Mouse (Mus musculus): ENCODE data around the gene Agl. TPM values are rescaled to one million over a fixed set of nuclear protein-coding genes. Genes with fewer than 3 reads are reported as not detected.

The Agl gene
- 13.8 and 16.9 TPM in 2 replicates for polyA plus RNA-seq (2015; fragmentation: Nextera tagmentation; extraction: Ambion mirVana)

DNA sequence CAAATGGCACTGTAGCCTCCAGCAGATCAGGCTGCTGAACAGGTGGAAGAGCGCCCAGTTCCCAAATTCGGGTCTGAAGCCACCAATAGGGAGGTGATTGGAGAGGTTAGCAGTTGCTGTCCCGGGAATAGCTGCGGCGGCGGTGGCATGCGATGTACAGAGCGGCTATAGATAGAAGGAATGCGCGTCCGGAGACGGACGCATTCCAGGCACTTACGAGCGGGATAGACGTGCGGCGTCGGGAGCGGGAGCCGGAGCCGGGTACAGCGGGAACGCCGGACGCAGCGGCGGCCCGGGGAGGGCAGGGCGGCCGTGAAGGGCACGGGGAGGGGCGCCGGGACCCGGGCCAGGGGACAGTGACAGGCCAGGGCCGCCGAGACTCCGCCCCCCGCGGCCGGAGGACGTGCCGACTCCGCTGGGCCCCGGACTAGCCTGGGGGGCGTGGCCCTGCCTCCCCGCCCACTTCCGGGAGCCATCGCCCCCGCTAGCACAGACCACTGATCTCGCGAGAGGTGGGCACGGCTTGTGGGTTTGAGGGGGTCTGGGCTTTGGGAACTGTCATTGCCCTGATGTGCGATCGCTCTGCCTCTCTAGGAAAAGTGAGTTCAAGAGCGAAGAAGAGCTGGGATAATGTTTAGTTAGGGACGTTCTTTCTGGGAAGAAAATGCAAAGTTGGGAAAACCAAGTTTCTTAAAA, at the start of gene Agl:
Agl (minus strand) TSS at position 356 of the 696 bp plus-strand sequence.
- WGBS = 0% methylated on average over 42 of the region's 57 CpGs
- Histone ChIP-seq H3K27me3 (replicated peaks; ENCODE audit: control insufficient read depth, insufficient read depth, low read length) (no peaks in the 10 kb centered on the region), H3K36me3 (ENCODE audit: control insufficient read depth, insufficient read depth, low read length) (no peaks in the 10 kb centered on the region), H3K4me3 (ENCODE audit: low read length) (peak within 1 kb of the TSS; percentile 78), H3K9ac (ENCODE audit: low read depth, low read length) (peak within 1 kb of the TSS; percentile 83), H3K27ac (ENCODE audit: low read depth, low read length) (peak within 1 kb of the TSS; percentile 94), H3K9me3 (ENCODE audit: control insufficient read depth, low read length) (no peaks in the 10 kb centered on the region), H3K4me2 (ENCODE audit: low read length) (peak within 1 kb of the TSS; percentile 86), H3K4me1 (ENCODE audit: control insufficient read depth, insufficient read depth, low read depth, low read length) (peaks cover 14% of the 10 kb centered on the region)
- peak; percentile 100 for ATAC-seq

DNA sequence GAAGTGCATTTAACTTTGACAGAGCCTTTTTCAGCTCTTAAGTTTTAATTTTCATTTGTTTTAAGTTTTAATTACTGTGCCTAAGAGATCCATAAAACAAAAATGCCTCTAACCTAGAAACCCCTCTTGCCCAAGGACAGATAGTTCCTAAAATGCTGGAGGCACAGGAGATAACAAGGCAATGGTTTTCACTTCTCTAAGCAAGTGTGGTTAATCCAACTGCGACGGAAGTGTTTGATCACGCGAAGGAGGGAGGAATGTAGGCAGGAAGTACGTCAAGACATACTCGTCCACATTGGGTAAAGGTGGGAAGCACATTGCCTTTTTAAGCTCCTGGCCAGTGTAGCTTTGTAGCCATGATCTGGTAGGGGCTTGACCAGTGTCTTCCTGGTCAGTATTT, 49.6 kb upstream of the Agl start:
- ATAC-seq = no peak
- 88% methylated on average over 6 of the region's 6 CpGs for WGBS

GRCm38 (mm10) chr3:116852421-116852820, 44.5 kb upstream of the Agl start:
- no peaks in the 10 kb centered on the region for H3K36me3 ChIP-seq (ENCODE audit: control insufficient read depth, insufficient read depth, low read length)
- H3K4me3 ChIP-seq (ENCODE audit: low read length) = no peak overlapping the region
- no peaks in the 10 kb centered on the region for H3K27me3 ChIP-seq (replicated peaks; ENCODE audit: control insufficient read depth, insufficient read depth, low read length)
- no peak overlapping the region for H3K9ac ChIP-seq (ENCODE audit: low read depth, low read length)
- no peak overlapping the region for H3K4me2 ChIP-seq (ENCODE audit: low read length)
- no peak overlapping the region for H3K27ac ChIP-seq (ENCODE audit: low read depth, low read length)
- H3K9me3 ChIP-seq (ENCODE audit: control insufficient read depth, low read length) = no peaks in the 10 kb centered on the region
- no peaks in the 10 kb centered on the region for H3K4me1 ChIP-seq (ENCODE audit: control insufficient read depth, insufficient read depth, low read depth, low read length)
- WGBS = 88% methylated on average over 3 of the region's 3 CpGs
- ATAC-seq = no peak

More for the DNA sequence above, 49.6 kb upstream of the Agl start:
- H3K9ac ChIP-seq (ENCODE audit: low read depth, low read length) = no peak overlapping the region
- H3K4me2 ChIP-seq (ENCODE audit: low read length) = no peak overlapping the region
- H3K36me3 ChIP-seq (ENCODE audit: control insufficient read depth, insufficient read depth, low read length) = no peaks in the 10 kb centered on the region
- H3K27ac ChIP-seq (ENCODE audit: low read depth, low read length) = no peak overlapping the region
- no peaks in the 10 kb centered on the region for H3K27me3 ChIP-seq (replicated peaks; ENCODE audit: control insufficient read depth, insufficient read depth, low read length)
- H3K4me1 ChIP-seq (ENCODE audit: control insufficient read depth, insufficient read depth, low read depth, low read length) = peaks cover 2% of the 10 kb centered on the region; the same call in 1 of the 2 replicates
- H3K9me3 ChIP-seq (ENCODE audit: control insufficient read depth, low read length) = no peaks in the 10 kb centered on the region
- H3K4me3 ChIP-seq (ENCODE audit: low read length) = no peak overlapping the region

DNA sequence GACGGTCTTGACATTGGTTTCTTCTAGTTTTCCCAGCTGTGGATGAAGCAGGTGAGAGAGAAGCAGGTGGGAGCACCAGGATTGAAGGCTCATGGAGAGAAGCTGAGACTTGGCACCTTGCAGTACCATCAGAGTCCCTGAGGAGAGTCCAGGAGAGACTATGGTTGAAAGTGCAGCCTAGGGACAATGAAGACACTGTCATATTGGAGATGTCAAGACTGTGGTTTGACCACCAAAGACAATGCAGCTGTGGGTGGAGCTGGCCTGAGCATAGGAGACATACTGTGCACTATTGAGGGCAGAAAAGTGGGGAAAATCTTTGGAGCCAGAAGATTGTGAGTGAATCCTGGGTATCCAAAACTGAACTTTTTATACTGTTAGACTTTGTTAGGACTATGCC, 42.4 kb upstream of the Agl start:
- H3K4me3 ChIP-seq (ENCODE audit: low read length) = no peak overlapping the region
- no peak overlapping the region for H3K9ac ChIP-seq (ENCODE audit: low read depth, low read length)
- 90% methylated on average over 1 of the region's 1 CpGs for WGBS
- no peaks in the 10 kb centered on the region for H3K36me3 ChIP-seq (ENCODE audit: control insufficient read depth, insufficient read depth, low read length)
- no peaks in the 10 kb centered on the region for H3K4me1 ChIP-seq (ENCODE audit: control insufficient read depth, insufficient read depth, low read depth, low read length)
- H3K27me3 ChIP-seq (replicated peaks; ENCODE audit: control insufficient read depth, insufficient read depth, low read length) = no peaks in the 10 kb centered on the region
- H3K9me3 ChIP-seq (ENCODE audit: control insufficient read depth, low read length) = no peaks in the 10 kb centered on the region
- H3K27ac ChIP-seq (ENCODE audit: low read depth, low read length) = no peak overlapping the region
- no peak for ATAC-seq
- no peak overlapping the region for H3K4me2 ChIP-seq (ENCODE audit: low read length)

GRCm38 (mm10) chr3:116848936-116849335, 41.0 kb upstream of the Agl start:
- Histone ChIP-seq H3K4me3 (ENCODE audit: low read length) (no peak overlapping the region), H3K9me3 (ENCODE audit: control insufficient read depth, low read length) (no peaks in the 10 kb centered on the region), H3K9ac (ENCODE audit: low read depth, low read length) (no peak overlapping the region), H3K27me3 (replicated peaks; ENCODE audit: control insufficient read depth, insufficient read depth, low read length) (no peaks in the 10 kb centered on the region), H3K36me3 (ENCODE audit: control insufficient read depth, insufficient read depth, low read length) (no peaks in the 10 kb centered on the region), H3K4me2 (ENCODE audit: low read length) (no peak overlapping the region), H3K4me1 (ENCODE audit: control insufficient read depth, insufficient read depth, low read depth, low read length) (no peaks in the 10 kb centered on the region), H3K27ac (ENCODE audit: low read depth, low read length) (no peak overlapping the region)
- 91% methylated on average over 4 of the region's 4 CpGs for WGBS
- ATAC-seq = no peak

GRCm38 (mm10) chr3:116848099-116848498, 40.1 kb upstream of the Agl start:
- Histone ChIP-seq H3K27me3 (replicated peaks; ENCODE audit: control insufficient read depth, insufficient read depth, low read length) (no peaks in the 10 kb centered on the region), H3K27ac (ENCODE audit: low read depth, low read length) (no peak overlapping the region), H3K4me1 (ENCODE audit: control insufficient read depth, insufficient read depth, low read depth, low read length) (no peaks in the 10 kb centered on the region), H3K36me3 (ENCODE audit: control insufficient read depth, insufficient read depth, low read length) (no peaks in the 10 kb centered on the region), H3K9ac (ENCODE audit: low read depth, low read length) (no peak overlapping the region), H3K4me2 (ENCODE audit: low read length) (no peak overlapping the region), H3K9me3 (ENCODE audit: control insufficient read depth, low read length) (no peaks in the 10 kb centered on the region), H3K4me3 (ENCODE audit: low read length) (no peak overlapping the region)
- WGBS = 79% methylated on average over 1 of the region's 1 CpGs
- no peak for ATAC-seq

- H3K4me1 ChIP-seq (ENCODE audit: control insufficient read depth, insufficient read depth, low read depth, low read length) = no peaks in the 10 kb centered on the region
- H3K27ac ChIP-seq (ENCODE audit: low read depth, low read length) = no peak overlapping the region
- no peak overlapping the region for H3K4me3 ChIP-seq (ENCODE audit: low read length)
- no peaks in the 10 kb centered on the region for H3K9me3 ChIP-seq (ENCODE audit: control insufficient read depth, low read length)
- H3K27me3 ChIP-seq (replicated peaks; ENCODE audit: control insufficient read depth, insufficient read depth, low read length) = no peaks in the 10 kb centered on the region
- 83% methylated on average over 4 of the region's 4 CpGs for WGBS
- H3K36me3 ChIP-seq (ENCODE audit: control insufficient read depth, insufficient read depth, low read length) = no peaks in the 10 kb centered on the region
- ATAC-seq = no peak
- H3K9ac ChIP-seq (ENCODE audit: low read depth, low read length) = no peak overlapping the region
- H3K4me2 ChIP-seq (ENCODE audit: low read length) = no peak overlapping the region
Measured at GRCm38 (mm10) chr3:116846084-116846483, 38.1 kb upstream of the Agl start.

DNA sequence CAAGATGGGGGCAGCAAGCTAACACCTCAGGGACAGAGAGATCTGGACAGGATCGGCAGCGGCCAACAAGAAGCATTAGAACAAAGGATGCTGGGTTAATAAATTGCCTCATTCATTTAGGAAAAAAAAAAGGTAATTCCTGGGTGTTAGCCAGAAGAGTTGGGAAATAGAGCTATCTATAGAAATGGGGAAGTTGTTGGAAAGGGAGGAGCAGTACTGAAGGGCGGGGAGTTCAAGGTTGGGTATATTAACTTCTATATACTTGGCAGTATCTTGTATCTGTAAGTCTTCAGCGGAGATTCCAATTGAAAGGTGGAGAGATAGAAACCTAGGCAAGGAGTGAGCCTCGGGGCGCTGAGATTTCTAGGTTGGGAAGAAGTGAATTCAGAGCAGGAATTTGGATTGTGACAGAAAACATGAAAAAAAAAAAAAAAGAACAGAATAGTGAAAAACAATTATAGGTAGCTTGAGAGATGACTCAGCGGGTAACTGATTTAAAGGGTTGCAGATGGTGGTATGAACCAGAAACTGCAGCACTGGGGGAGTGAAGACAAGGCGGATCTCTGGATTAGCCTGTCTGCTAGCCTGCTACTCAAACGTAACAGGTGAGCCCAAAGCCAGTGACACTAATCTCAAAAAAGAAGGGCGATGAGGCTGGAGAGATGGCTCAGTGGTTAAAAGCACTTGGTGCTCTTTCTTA, 37.1 kb upstream of the Agl start:
- 91% methylated on average over 10 of the region's 10 CpGs for WGBS
- H3K27me3 ChIP-seq (replicated peaks; ENCODE audit: control insufficient read depth, insufficient read depth, low read length) = no peaks in the 10 kb centered on the region
- no peak for ATAC-seq

DNA sequence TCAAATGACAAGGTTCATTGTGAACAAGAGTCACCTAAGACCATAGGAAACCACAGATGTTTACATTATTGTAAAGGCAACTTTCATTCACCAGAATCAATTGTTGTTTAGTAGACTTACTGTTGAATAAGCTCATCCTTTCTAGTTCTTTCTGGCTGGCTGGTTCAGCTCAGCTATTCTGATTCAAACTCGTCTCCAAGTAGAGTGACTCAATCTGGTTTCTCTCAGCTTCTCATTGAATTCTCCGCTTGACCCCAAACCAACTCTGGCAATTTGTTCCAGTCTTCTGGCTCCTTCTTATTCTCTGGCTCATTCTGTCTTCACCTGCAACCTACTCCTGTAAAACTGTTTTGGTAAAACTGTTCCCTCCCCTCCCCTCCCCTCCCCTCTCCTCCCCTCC, 33.3 kb upstream of the Agl start:
- Histone ChIP-seq H3K27ac (ENCODE audit: low read depth, low read length) (no peak overlapping the region), H3K4me1 (ENCODE audit: control insufficient read depth, insufficient read depth, low read depth, low read length) (no peaks in the 10 kb centered on the region), H3K27me3 (replicated peaks; ENCODE audit: control insufficient read depth, insufficient read depth, low read length) (no peaks in the 10 kb centered on the region), H3K4me3 (ENCODE audit: low read length) (no peak overlapping the region), H3K36me3 (ENCODE audit: control insufficient read depth, insufficient read depth, low read length) (no peaks in the 10 kb centered on the region), H3K9me3 (ENCODE audit: control insufficient read depth, low read length) (no peaks in the 10 kb centered on the region), H3K4me2 (ENCODE audit: low read length) (no peak overlapping the region), H3K9ac (ENCODE audit: low read depth, low read length) (no peak overlapping the region)
- WGBS = 71% methylated on average over 2 of the region's 2 CpGs
- ATAC-seq = no peak

More for the DNA sequence above, 37.1 kb upstream of the Agl start:
- no peak overlapping the region for H3K27ac ChIP-seq (ENCODE audit: low read depth, low read length)
- H3K4me2 ChIP-seq (ENCODE audit: low read length) = no peak overlapping the region
- H3K36me3 ChIP-seq (ENCODE audit: control insufficient read depth, insufficient read depth, low read length) = no peaks in the 10 kb centered on the region
- H3K4me1 ChIP-seq (ENCODE audit: control insufficient read depth, insufficient read depth, low read depth, low read length) = no peaks in the 10 kb centered on the region
- no peak overlapping the region for H3K4me3 ChIP-seq (ENCODE audit: low read length)
- no peak overlapping the region for H3K9ac ChIP-seq (ENCODE audit: low read depth, low read length)
- no peaks in the 10 kb centered on the region for H3K9me3 ChIP-seq (ENCODE audit: control insufficient read depth, low read length)

Data from hindbrain, embryonic 16.5 days (tissue).